Mouse (Mus musculus): Measurements from ENCODE around the gene Rabepk. TPM values are rescaled to one million over a fixed set of nuclear protein-coding genes. Genes with fewer than 3 reads are reported as not detected.
"Not testable (repeated sequence)": the region's sequence is repeated elsewhere in the genome, so short reads cannot be mapped to it uniquely, and the experiment has no call there.

Gene Rabepk
- polyA plus RNA-seq, 1 experiment, result 38.2 TPM

DNA sequence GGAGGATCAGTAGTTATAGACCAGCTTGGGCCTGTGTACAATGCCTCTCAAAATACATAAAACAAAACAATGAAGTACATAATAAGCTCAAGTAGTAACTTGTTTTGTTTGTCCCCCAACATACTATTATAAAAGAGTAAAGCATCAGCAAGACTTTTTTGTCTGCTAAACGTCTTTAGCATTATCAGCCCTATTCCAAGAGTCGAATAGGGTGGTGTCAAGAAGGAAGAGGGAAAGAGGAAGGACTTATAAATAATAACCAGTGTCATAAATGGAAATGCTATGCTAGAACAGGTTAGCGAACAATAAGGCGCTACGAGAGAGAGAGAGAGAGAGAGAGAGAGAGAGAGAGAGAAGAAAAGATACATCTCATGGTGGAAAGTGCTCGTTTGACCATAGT lies 28.8 kb downstream of the Rabepk start:
- TF ChIP-seq POLR2A (IDR thresholded peaks at IDR 0.05; ENCODE audit: extremely low read depth, insufficient read depth, low read length) (no peak), CTCF (IDR thresholded peaks at IDR 0.05; ENCODE audit: extremely low read depth, insufficient read depth, low read length) (no peak)
- Histone ChIP-seq H3K27ac (ENCODE audit: insufficient read depth, low read length) (no peak overlapping the region), H3K4me3 (ENCODE audit: insufficient read depth, low read length) (peak overlapping the region; percentile 84), H3K4me1 (ENCODE audit: control insufficient read depth, insufficient read depth, low read length) (peaks cover 8% of the 10 kb centered on the region; the same call in 1 of the 2 replicates)

GRCm38 (mm10) chr2:34770049-34770448 lies 29.7 kb downstream of the Rabepk start:
- TF ChIP-seq CTCF (IDR thresholded peaks at IDR 0.05; ENCODE audit: extremely low read depth, insufficient read depth, low read length), result no peak
- no peak for TF ChIP-seq POLR2A (IDR thresholded peaks at IDR 0.05; ENCODE audit: extremely low read depth, insufficient read depth, low read length)
- H3K4me1 ChIP-seq (ENCODE audit: control insufficient read depth, insufficient read depth, low read length), result peaks cover 8% of the 10 kb centered on the region; the same call in 1 of the 2 replicates
- H3K4me3 ChIP-seq (ENCODE audit: insufficient read depth, low read length), result no peak overlapping the region; the same call in 1 of the 2 replicates
- H3K27ac ChIP-seq (ENCODE audit: insufficient read depth, low read length), result no peak overlapping the region

DNA sequence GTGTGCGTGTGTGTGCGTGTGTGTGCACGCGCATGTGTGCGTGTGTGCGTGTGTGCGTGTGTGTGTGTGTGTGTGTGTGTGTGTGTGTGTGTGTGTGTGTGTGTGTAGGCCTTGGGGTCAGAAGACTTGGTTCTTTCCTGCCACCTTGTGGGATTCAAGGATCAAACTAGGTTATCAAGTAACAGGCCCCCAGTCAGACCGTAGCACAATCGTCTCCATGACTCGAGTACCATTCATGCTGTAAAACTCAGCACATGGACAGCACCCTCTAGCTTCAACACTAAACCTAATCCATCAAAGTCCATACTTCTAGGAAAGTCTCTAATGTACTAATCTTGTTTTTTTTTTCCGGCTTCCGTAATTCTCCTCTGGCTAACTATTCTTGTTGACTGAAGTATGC lies 34.9 kb downstream of the Rabepk start:
- H3K27ac ChIP-seq (ENCODE audit: insufficient read depth, low read length), result no peak overlapping the region
- no peak overlapping the region for H3K4me3 ChIP-seq (ENCODE audit: insufficient read depth, low read length)
- TF ChIP-seq CTCF (IDR thresholded peaks at IDR 0.05; ENCODE audit: extremely low read depth, insufficient read depth, low read length), result no peak
- TF ChIP-seq POLR2A (IDR thresholded peaks at IDR 0.05; ENCODE audit: extremely low read depth, insufficient read depth, low read length), result no peak
- H3K4me1 ChIP-seq (ENCODE audit: control insufficient read depth, insufficient read depth, low read length), result no peaks in the 10 kb centered on the region

GRCm38 (mm10) chr2:34762872-34763271 lies 36.8 kb downstream of the Rabepk start:
- no peak overlapping the region for H3K27ac ChIP-seq (ENCODE audit: insufficient read depth, low read length)
- no peak for TF ChIP-seq POLR2A (IDR thresholded peaks at IDR 0.05; ENCODE audit: extremely low read depth, insufficient read depth, low read length)
- no peak for TF ChIP-seq CTCF (IDR thresholded peaks at IDR 0.05; ENCODE audit: extremely low read depth, insufficient read depth, low read length)
- H3K4me1 ChIP-seq (ENCODE audit: control insufficient read depth, insufficient read depth, low read length), result no peaks in the 10 kb centered on the region
- H3K4me3 ChIP-seq (ENCODE audit: insufficient read depth, low read length), result no peak overlapping the region

- Histone ChIP-seq H3K4me1 (ENCODE audit: control insufficient read depth, insufficient read depth, low read length) (no peaks in the 10 kb centered on the region), H3K27ac (ENCODE audit: insufficient read depth, low read length) (no peak overlapping the region), H3K4me3 (ENCODE audit: insufficient read depth, low read length) (no peak overlapping the region)
- TF ChIP-seq CTCF (IDR thresholded peaks at IDR 0.05; ENCODE audit: extremely low read depth, insufficient read depth, low read length) (no peak), POLR2A (IDR thresholded peaks at IDR 0.05; ENCODE audit: extremely low read depth, insufficient read depth, low read length) (no peak)
These were observed 37.5 kb downstream of the Rabepk start for GRCm38 (mm10) chr2:34762174-34762573.

GRCm38 (mm10) chr2:34761272-34761671 lies 38.4 kb downstream of the Rabepk start:
- not testable (repeated sequence) for H3K4me3 ChIP-seq (ENCODE audit: insufficient read depth, low read length); H3K4me1 ChIP-seq (ENCODE audit: control insufficient read depth, insufficient read depth, low read length); H3K27ac ChIP-seq (ENCODE audit: insufficient read depth, low read length)

- peaks cover 2% of the 10 kb centered on the region; the same call in 1 of the 2 replicates for H3K4me1 ChIP-seq (ENCODE audit: control insufficient read depth, insufficient read depth, low read length)
- no peak overlapping the region for H3K27ac ChIP-seq (ENCODE audit: insufficient read depth, low read length)
- H3K4me3 ChIP-seq (ENCODE audit: insufficient read depth, low read length), result no peak overlapping the region
- TF ChIP-seq CTCF (IDR thresholded peaks at IDR 0.05; ENCODE audit: extremely low read depth, insufficient read depth, low read length), result no peak
- TF ChIP-seq POLR2A (IDR thresholded peaks at IDR 0.05; ENCODE audit: extremely low read depth, insufficient read depth, low read length), result no peak
These were observed 42.4 kb downstream of the Rabepk start for GRCm38 (mm10) chr2:34757341-34757740.

GRCm38 (mm10) chr2:34754551-34755358 lies 45.0 kb downstream of the Rabepk start, which contains the start of gene Gapvd1:
TSS of gene Gapvd1 (minus strand) at chr2:34755232.
- H3K27ac ChIP-seq (ENCODE audit: insufficient read depth, low read length), result peak within 1 kb of the TSS; percentile 53; the same call in 1 of the 2 replicates
- H3K4me3 ChIP-seq (ENCODE audit: insufficient read depth, low read length), result peak within 1 kb of the TSS; percentile 46
- TF ChIP-seq CTCF (IDR thresholded peaks at IDR 0.05; ENCODE audit: extremely low read depth, insufficient read depth, low read length) (no peak), POLR2A (IDR thresholded peaks at IDR 0.05; ENCODE audit: extremely low read depth, insufficient read depth, low read length) (no peak)

GRCm38 (mm10) chr2:34753811-34754550 lies 45.7 kb downstream of the Rabepk start:
- Histone ChIP-seq H3K4me3 (ENCODE audit: insufficient read depth, low read length) (peak overlapping the region; percentile 46), H3K27ac (ENCODE audit: insufficient read depth, low read length) (peak overlapping the region; percentile 53; the same call in 1 of the 2 replicates), H3K4me1 (ENCODE audit: control insufficient read depth, insufficient read depth, low read length) (peaks cover 4% of the 10 kb centered on the region; the same call in 1 of the 2 replicates)
- TF ChIP-seq CTCF (IDR thresholded peaks at IDR 0.05; ENCODE audit: extremely low read depth, insufficient read depth, low read length), result no peak
- TF ChIP-seq POLR2A (IDR thresholded peaks at IDR 0.05; ENCODE audit: extremely low read depth, insufficient read depth, low read length), result peak; percentile 73

More at GRCm38 (mm10) chr2:34754551-34755358, 45.0 kb downstream of the Rabepk start, which contains the start of gene Gapvd1:
- H3K4me1 ChIP-seq (ENCODE audit: control insufficient read depth, insufficient read depth, low read length), result peaks cover 4% of the 10 kb centered on the region; the same call in 1 of the 2 replicates

Data from cortical plate, adult 2 months (tissue).